Mouse (Mus musculus) midbrain, embryonic 12.5 days (tissue): ENCODE data around the gene Bpi. TPM values are rescaled to one million over a fixed set of nuclear protein-coding genes. Genes with fewer than 3 reads are reported as not detected.

ENCODE experiments used
- ATAC-seq: fragments of 200-750 bp; cut with Nextera tagmentation; 2 replicates; pipeline ENCODE4 v1.8.0; 2017; ENCODE audit warnings: low read depth, moderate TSS enrichment, moderate library complexity; ENCODE audit not compliant: low FRiP score
- H3K27ac ChIP-seq: fragments of 300-500 bp; sonication (generic); replicated peaks from 2 replicates; pipeline ENCODE4 v1.5.1; 2016; ENCODE audit warnings: mild to moderate bottlenecking
- H3K27me3 ChIP-seq: fragments of 300-500 bp; sonication (generic); 2 replicates; pipeline ENCODE4 v1.6.1; 2016; ENCODE audit warnings: mild to moderate bottlenecking
- H3K36me3 ChIP-seq: fragments of 300-500 bp; sonication (generic); 2 replicates; pipeline ENCODE4 v1.6.1; 2016
- H3K4me1 ChIP-seq: fragments of 300-500 bp; sonication (generic); 2 replicates; pipeline ENCODE4 v1.6.1; 2016
- H3K4me2 ChIP-seq: fragments of 300-500 bp; sonication (generic); replicated peaks from 2 replicates; pipeline ENCODE4 v1.6.1; 2016; ENCODE audit warnings: mild to moderate bottlenecking, moderate library complexity
- H3K4me3 ChIP-seq: fragments of 300-500 bp; sonication (generic); 2 replicates; pipeline ENCODE4 v1.5.1; 2016; ENCODE audit warnings: mild to moderate bottlenecking
- H3K9ac ChIP-seq: fragments of 300-500 bp; sonication (generic); replicated peaks from 2 replicates; pipeline ENCODE4 v1.6.1; 2016; ENCODE audit warnings: mild to moderate bottlenecking, moderate library complexity
- H3K9me3 ChIP-seq: fragments of 300-500 bp; sonication (generic); 2 replicates; pipeline ENCODE4 v1.6.1; 2016; ENCODE audit warnings: mild to moderate bottlenecking
- WGBS: fragments of 180-500 bp; shearing (Covaris S2); methylation state at CpG from one replicate; pipeline ENCODE4 v1.1.7; 2016; 5-methylcytosine and 5-hydroxymethylcytosine counted together
- polyA plus RNA-seq: library from polyadenylated mRNA; unstranded; fragments of >200 nt; fragmentation: Nextera tagmentation; extraction: Ambion mirVana; gene quantifications from 2 replicates; pipeline ENCODE4 v1.2.1, GENCODE M21; 2016

The Bpi gene
- polyA plus RNA-seq, 1 experiment from 2014 or later, result not detected

DNA sequence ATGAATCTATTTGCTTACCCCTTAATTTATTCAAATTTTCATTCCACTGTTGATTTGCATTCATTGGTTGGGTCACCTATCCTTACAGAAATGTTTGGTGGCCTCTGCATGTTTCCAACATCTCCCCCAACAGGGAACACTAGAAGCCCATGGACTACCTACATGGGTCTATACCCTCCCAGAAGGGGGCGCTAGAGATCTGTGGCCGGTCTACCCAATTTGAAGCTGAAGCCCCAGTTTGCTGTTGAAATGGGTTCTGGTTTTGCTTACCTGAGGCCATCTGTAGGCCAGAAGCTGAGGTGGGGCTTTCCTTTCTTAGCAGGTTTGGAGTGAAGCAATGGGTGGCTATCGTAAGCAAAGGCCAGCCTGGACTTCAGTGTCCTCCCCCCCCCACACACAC lies 17.5 kb downstream of the Bpi start:
- H3K4me3 ChIP-seq, result no peak overlapping the region
- 0 out of 2 replicates have a peak, but pooled peaks cover 2% of the 10 kb centered on the region for H3K4me1 ChIP-seq
- H3K36me3 ChIP-seq, result no peaks in the 10 kb centered on the region
- no peak overlapping the region for H3K27ac ChIP-seq
- H3K9me3 ChIP-seq, result no peaks in the 10 kb centered on the region
- no peak overlapping the region for H3K4me2 ChIP-seq
- WGBS, result 94% methylated on average over 3 of the region's 3 CpGs
- no peaks in the 10 kb centered on the region for H3K27me3 ChIP-seq
- no peak overlapping the region for H3K9ac ChIP-seq
- no peak for ATAC-seq

DNA sequence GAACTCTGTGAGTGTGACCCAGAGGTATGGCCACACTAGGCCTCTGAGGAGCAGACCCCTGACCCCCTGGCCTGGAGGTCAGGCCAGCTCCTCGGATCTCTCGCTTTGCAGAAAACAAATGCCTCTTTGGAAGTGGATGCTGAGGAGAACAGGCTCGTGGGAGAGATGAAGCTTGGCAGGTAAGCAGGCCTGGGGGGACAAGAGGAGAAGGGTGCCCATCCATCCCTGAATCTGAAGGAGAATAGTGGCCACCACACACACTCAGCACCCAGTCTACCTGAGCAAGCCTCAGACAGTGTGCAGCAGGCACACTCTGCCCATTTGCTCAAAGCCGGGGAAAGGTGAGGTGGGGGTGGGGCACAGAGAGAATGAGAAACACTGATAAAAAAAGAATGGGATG lies 17.9 kb downstream of the Bpi start:
- Histone ChIP-seq H3K36me3 (no peaks in the 10 kb centered on the region), H3K4me1 (0 out of 2 replicates have a peak, but pooled peaks cover 2% of the 10 kb centered on the region), H3K27me3 (no peaks in the 10 kb centered on the region), H3K4me3 (no peak overlapping the region), H3K9ac (no peak overlapping the region), H3K27ac (no peak overlapping the region), H3K4me2 (no peak overlapping the region), H3K9me3 (no peaks in the 10 kb centered on the region)
- no peak for ATAC-seq
- WGBS, result 68% methylated on average over 4 of the region's 4 CpGs

- H3K4me3 ChIP-seq, result no peak overlapping the region
- H3K9ac ChIP-seq, result no peak overlapping the region
- no peak overlapping the region for H3K27ac ChIP-seq
- H3K36me3 ChIP-seq, result no peaks in the 10 kb centered on the region
- 0 out of 2 replicates have a peak, but pooled peaks cover 2% of the 10 kb centered on the region for H3K4me1 ChIP-seq
- no peak overlapping the region for H3K4me2 ChIP-seq
- H3K27me3 ChIP-seq, result no peaks in the 10 kb centered on the region; the same call in 1 of the 2 replicates
- no peaks in the 10 kb centered on the region for H3K9me3 ChIP-seq
- no peak for ATAC-seq
- 73% methylated on average over 6 of the region's 6 CpGs for WGBS
Observed at GRCm38 (mm10) chr2:158276451-158276850, 18.6 kb downstream of the Bpi start.

- H3K27ac ChIP-seq, result no peak overlapping the region
- no peak overlapping the region for H3K9ac ChIP-seq
- ATAC-seq, result no peak
- H3K4me3 ChIP-seq, result no peak overlapping the region
- no peaks in the 10 kb centered on the region for H3K9me3 ChIP-seq
- peaks cover 4% of the 10 kb centered on the region; the same call in 1 of the 2 replicates for H3K4me1 ChIP-seq
- 80% methylated on average over 4 of the region's 4 CpGs for WGBS
- no peaks in the 10 kb centered on the region for H3K36me3 ChIP-seq
- H3K27me3 ChIP-seq, result no peaks in the 10 kb centered on the region; the same call in 1 of the 2 replicates
- no peak overlapping the region for H3K4me2 ChIP-seq
Observed at GRCm38 (mm10) chr2:158276878-158277277, 19.0 kb downstream of the Bpi start.

DNA sequence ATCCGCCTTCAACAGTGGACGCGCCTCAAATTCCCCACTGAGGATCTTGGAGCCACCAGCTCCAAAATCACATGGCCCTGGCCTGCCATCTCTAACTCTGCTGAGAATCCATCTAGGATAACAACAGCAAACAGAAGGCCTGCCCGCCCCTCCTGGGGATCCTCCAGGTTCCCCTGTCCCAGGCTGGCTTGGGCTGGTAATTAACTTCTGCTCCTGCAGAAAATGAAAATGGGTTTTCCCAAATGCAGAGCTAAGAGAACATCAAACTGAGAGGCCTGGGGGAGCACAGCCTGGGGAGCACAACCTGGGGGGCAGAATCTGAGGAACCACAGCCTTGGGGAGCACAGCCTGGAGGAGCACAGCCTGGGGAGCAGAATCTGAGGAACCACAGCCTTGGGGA lies 21.8 kb downstream of the Bpi start:
- H3K9ac ChIP-seq, result no peak overlapping the region
- no peak overlapping the region for H3K4me2 ChIP-seq
- H3K4me3 ChIP-seq, result no peak overlapping the region
- peaks cover 5% of the 10 kb centered on the region; the same call in 1 of the 2 replicates for H3K4me1 ChIP-seq
- H3K36me3 ChIP-seq, result no peaks in the 10 kb centered on the region
- no peak for ATAC-seq
- no peaks in the 10 kb centered on the region for H3K9me3 ChIP-seq
- 85% methylated on average over 4 of the region's 4 CpGs for WGBS
- no peak overlapping the region for H3K27ac ChIP-seq
- H3K27me3 ChIP-seq, result no peaks in the 10 kb centered on the region; the same call in 1 of the 2 replicates

- Histone ChIP-seq H3K27me3 (no peaks in the 10 kb centered on the region; the same call in 1 of the 2 replicates), H3K4me3 (no peak overlapping the region), H3K9me3 (no peaks in the 10 kb centered on the region), H3K36me3 (no peaks in the 10 kb centered on the region), H3K27ac (no peak overlapping the region), H3K4me1 (peaks cover 5% of the 10 kb centered on the region; the same call in 1 of the 2 replicates), H3K9ac (no peak overlapping the region), H3K4me2 (no peak overlapping the region)
- 71% methylated on average over 16 of the region's 16 CpGs for WGBS
- no peak for ATAC-seq
Observed at GRCm38 (mm10) chr2:158281497-158282205, 23.8 kb downstream of the Bpi start.

DNA sequence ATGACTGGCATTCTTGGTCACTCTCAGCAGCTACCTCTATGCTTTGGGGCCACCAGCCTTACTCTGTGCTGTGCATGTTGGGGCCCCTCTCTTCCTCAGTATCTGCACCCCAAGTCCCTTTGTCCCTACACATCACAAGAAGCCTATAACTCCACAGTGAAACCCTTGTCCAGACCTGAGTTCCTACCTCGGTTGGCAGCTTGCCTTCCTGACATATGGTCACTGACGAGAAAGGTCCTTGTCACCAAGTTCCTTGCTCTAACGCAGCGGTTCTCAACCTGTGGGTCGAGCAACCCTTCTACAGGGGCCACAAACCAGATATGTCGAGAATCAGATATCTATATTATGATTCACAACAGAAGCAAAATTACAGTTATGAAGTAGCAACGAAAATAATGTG lies 25.2 kb downstream of the Bpi start:
- H3K9ac ChIP-seq, result no peak overlapping the region
- H3K4me2 ChIP-seq, result no peak overlapping the region
- H3K4me3 ChIP-seq, result no peak overlapping the region
- 82% methylated on average over 7 of the region's 7 CpGs for WGBS
- no peaks in the 10 kb centered on the region; the same call in 1 of the 2 replicates for H3K27me3 ChIP-seq
- no peaks in the 10 kb centered on the region for H3K36me3 ChIP-seq
- H3K9me3 ChIP-seq, result no peaks in the 10 kb centered on the region
- H3K27ac ChIP-seq, result no peak overlapping the region
- no peak for ATAC-seq
- peaks cover 5% of the 10 kb centered on the region; the same call in 1 of the 2 replicates for H3K4me1 ChIP-seq

- Histone ChIP-seq H3K27ac (no peak overlapping the region), H3K4me2 (no peak overlapping the region), H3K9ac (no peak overlapping the region), H3K36me3 (no peaks in the 10 kb centered on the region), H3K4me1 (peaks cover 5% of the 10 kb centered on the region; the same call in 1 of the 2 replicates), H3K4me3 (no peak overlapping the region), H3K9me3 (no peaks in the 10 kb centered on the region), H3K27me3 (no peaks in the 10 kb centered on the region; the same call in 1 of the 2 replicates)
- WGBS, result 91% methylated on average over 6 of the region's 6 CpGs
- ATAC-seq, result no peak
Observed at GRCm38 (mm10) chr2:158283771-158284170, 25.9 kb downstream of the Bpi start.

DNA sequence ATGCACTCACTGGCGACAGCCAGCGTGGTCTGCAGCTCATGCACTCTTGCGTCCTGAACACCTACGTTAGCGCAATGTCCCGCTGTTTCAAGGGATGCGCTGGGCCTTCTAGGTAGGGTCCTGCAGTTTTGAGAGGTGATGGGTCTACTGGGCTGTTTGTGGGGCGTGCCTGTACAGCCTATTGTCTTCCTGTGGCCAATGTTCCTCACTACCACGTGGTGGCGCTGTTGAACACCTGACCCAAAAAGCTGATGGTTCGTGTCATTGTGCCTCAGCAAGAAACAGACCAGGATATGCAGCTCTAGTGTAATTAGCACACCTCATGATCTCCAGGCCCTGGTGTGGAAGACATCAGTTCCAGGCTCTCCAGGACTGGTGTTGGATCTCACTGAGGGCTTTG lies 26.7 kb downstream of the Bpi start:
- no peaks in the 10 kb centered on the region for H3K36me3 ChIP-seq
- no peaks in the 10 kb centered on the region for H3K9me3 ChIP-seq
- no peak for ATAC-seq
- H3K4me2 ChIP-seq, result no peak overlapping the region; the same call in 1 of the 2 replicates
- peaks cover 5% of the 10 kb centered on the region; the same call in 1 of the 2 replicates for H3K4me1 ChIP-seq
- H3K27me3 ChIP-seq, result no peaks in the 10 kb centered on the region; the same call in 1 of the 2 replicates
- no peak overlapping the region for H3K27ac ChIP-seq
- WGBS, result 21% methylated on average over 11 of the region's 11 CpGs
- H3K4me3 ChIP-seq, result no peak overlapping the region
- H3K9ac ChIP-seq, result no peak overlapping the region

- Histone ChIP-seq H3K4me1 (peaks cover 5% of the 10 kb centered on the region; the same call in 1 of the 2 replicates), H3K27ac (no peak overlapping the region), H3K27me3 (no peaks in the 10 kb centered on the region; the same call in 1 of the 2 replicates), H3K4me2 (no peak overlapping the region), H3K36me3 (no peaks in the 10 kb centered on the region), H3K4me3 (no peak overlapping the region), H3K9me3 (no peaks in the 10 kb centered on the region), H3K9ac (no peak overlapping the region)
- no peak for ATAC-seq
- 84% methylated on average over 6 of the region's 6 CpGs for WGBS
Observed at GRCm38 (mm10) chr2:158285655-158286054, 27.8 kb downstream of the Bpi start.

GRCm38 (mm10) chr2:158295700-158296099 lies 37.8 kb downstream of the Bpi start:
- 61% methylated on average over 9 of the region's 9 CpGs for WGBS
- Histone ChIP-seq H3K4me2 (no peak overlapping the region), H3K9me3 (no peaks in the 10 kb centered on the region), H3K9ac (no peak overlapping the region), H3K27ac (no peak overlapping the region), H3K4me1 (no peaks in the 10 kb centered on the region), H3K4me3 (no peak overlapping the region), H3K27me3 (no peaks in the 10 kb centered on the region), H3K36me3 (no peaks in the 10 kb centered on the region)
- no peak for ATAC-seq

DNA sequence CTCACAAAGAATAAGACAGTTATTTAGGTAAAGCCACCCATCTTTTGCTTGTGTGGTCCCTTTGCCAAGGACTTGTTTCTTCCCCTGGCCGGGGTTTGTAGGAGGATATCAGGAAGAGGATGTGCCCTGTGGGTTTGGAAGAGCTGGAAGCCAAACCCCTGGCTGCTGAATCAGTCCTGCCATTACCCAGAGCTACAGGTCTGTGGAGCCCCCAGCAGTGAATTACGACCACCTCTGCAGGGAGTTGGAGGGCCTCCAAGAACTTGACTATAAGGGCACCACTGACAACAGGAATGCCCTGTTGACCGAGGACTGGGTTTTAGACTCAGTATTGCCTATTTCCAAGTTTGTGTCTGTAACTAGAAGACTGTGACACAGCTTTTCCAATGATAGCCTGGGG lies 41.3 kb downstream of the Bpi start:
- Histone ChIP-seq H3K4me3 (no peak overlapping the region), H3K36me3 (no peaks in the 10 kb centered on the region), H3K9ac (no peak overlapping the region), H3K4me2 (no peak overlapping the region), H3K27me3 (no peaks in the 10 kb centered on the region), H3K4me1 (no peaks in the 10 kb centered on the region), H3K9me3 (no peaks in the 10 kb centered on the region), H3K27ac (no peak overlapping the region)
- WGBS, result 83% methylated on average over 3 of the region's 3 CpGs
- ATAC-seq, result no peak
